Mouse (Mus musculus) cortical plate, adult 2 months (tissue): ENCODE measurements around the gene Olfr102.

ENCODE experiments used
- CTCF ChIP-seq: fragments of 200-500 bp; IDR thresholded peaks from 2 replicates; pipeline ENCODE4 v1.5.1; 2011; ENCODE audit warnings: mild to moderate bottlenecking, control low read depth, low read length; ENCODE audit not compliant: insufficient read depth; ENCODE audit errors: extremely low read depth
- POLR2A ChIP-seq: fragments of 200-500 bp; IDR thresholded peaks from 2 replicates; pipeline ENCODE4 v1.6.1; 2011; ENCODE audit warnings: mild to moderate bottlenecking, low read length, control low read depth; ENCODE audit not compliant: insufficient read depth; ENCODE audit errors: extremely low read depth

DNA sequence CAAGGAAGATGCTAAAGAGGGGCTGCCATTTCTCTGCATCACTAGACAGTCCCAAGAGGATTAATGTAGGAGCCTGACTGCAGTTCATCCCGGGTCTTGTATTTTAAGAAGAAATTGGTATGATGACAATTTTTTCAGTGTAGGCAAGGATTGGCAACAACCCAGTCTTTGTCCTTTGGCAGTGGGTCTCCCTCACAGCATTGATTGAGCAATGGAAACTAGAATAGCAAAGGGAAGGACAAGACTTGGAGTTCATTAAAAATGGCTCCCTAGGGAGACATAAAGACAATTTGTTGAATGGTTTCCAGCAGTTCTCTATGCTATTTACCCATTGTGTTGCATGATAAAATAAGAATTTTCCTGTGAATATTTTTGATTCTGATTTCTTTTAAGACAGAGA lies 36.5 kb downstream of the Olfr102 start:
- TF ChIP-seq POLR2A: no peak
- TF ChIP-seq CTCF: no peak
